Mouse (Mus musculus) heart, embryonic 11.5 days (tissue): ENCODE data around the gene Srp72. TPM values are rescaled to one million over a fixed set of nuclear protein-coding genes. Genes with fewer than 3 reads are reported as not detected.
A peak's percentile ranks its signal among the peaks of the same experiment; 100 is the strongest.

Source experiments
- ATAC-seq: fragments of 200-750 bp; cut with Nextera tagmentation; replicated peaks from 2 replicates; pipeline ENCODE4 v1.8.0; 2017; ENCODE audit warnings: moderate library complexity; ENCODE audit not compliant: insufficient number of reproducible peaks, low FRiP score, low TSS enrichment
- H3K27ac ChIP-seq: fragments of 300-500 bp; sonication (generic); 2 replicates; pipeline ENCODE4 v1.5.1; 2014; ENCODE audit warnings: mild to moderate bottlenecking, low read depth, low read length
- H3K27me3 ChIP-seq: fragments of 300-500 bp; sonication (generic); 2 replicates; pipeline ENCODE4 v1.6.1; 2014; ENCODE audit warnings: mild to moderate bottlenecking, low read length, mixed read lengths; ENCODE audit not compliant: control insufficient read depth, insufficient read depth
- H3K36me3 ChIP-seq: fragments of 300-500 bp; sonication (generic); 2 replicates; pipeline ENCODE4 v1.6.1; 2014; ENCODE audit warnings: mild to moderate bottlenecking, low read length, moderate library complexity, mixed read lengths; ENCODE audit not compliant: control insufficient read depth, insufficient read depth
- H3K4me1 ChIP-seq: fragments of 300-500 bp; sonication (generic); 2 replicates; pipeline ENCODE4 v1.6.1; 2014; ENCODE audit warnings: low read length; ENCODE audit not compliant: control insufficient read depth, insufficient read depth
- H3K4me2 ChIP-seq: fragments of 300-500 bp; sonication (generic); 2 replicates; pipeline ENCODE4 v1.6.1; 2014; ENCODE audit warnings: mild to moderate bottlenecking, moderate library complexity
- H3K4me3 ChIP-seq: fragments of 300-500 bp; sonication (generic); 2 replicates; pipeline ENCODE4 v1.5.1; 2014; ENCODE audit warnings: low read depth, low read length
- H3K9ac ChIP-seq: fragments of 300-500 bp; sonication (generic); 2 replicates; pipeline ENCODE4 v1.6.1; 2014; ENCODE audit warnings: mild to moderate bottlenecking, low read depth, low read length, moderate library complexity
- H3K9me3 ChIP-seq: fragments of 300-500 bp; sonication (generic); replicated peaks from 2 replicates; pipeline ENCODE4 v1.6.1; 2016; ENCODE audit warnings: low read length; ENCODE audit not compliant: control insufficient read depth
- WGBS: fragments of 180-500 bp; shearing (Covaris S2); extraction: QIAGEN DNeasy Blood & Tissue Kit; methylation state at CpG from one replicate; pipeline ENCODE4 v1.1.7; 2014; ENCODE audit not compliant: insufficient replicate concordance; 5-methylcytosine and 5-hydroxymethylcytosine counted together
- polyA plus RNA-seq: library from polyadenylated mRNA; unstranded; fragments of >200 nt; fragmentation: Nextera tagmentation; extraction: Ambion mirVana; gene quantifications from 2 replicates; pipeline ENCODE4 v1.2.1, GENCODE M21; 2014

The Srp72 gene
- 51.4 and 51.9 TPM in 2 replicates for polyA plus RNA-seq

- H3K4me1 ChIP-seq, result peaks cover 14% of the 10 kb centered on the region
- peaks cover 13% of the 10 kb centered on the region for H3K36me3 ChIP-seq
- under 1% methylated on average over 60 of the region's 60 CpGs for WGBS
- H3K9ac ChIP-seq, result peak within 1 kb of the TSS; percentile 92
- H3K4me3 ChIP-seq, result peak within 1 kb of the TSS; percentile 96
- peak; percentile 91 for ATAC-seq
- peak within 1 kb of the TSS; percentile 94 for H3K4me2 ChIP-seq
- no peaks in the 10 kb centered on the region for H3K9me3 ChIP-seq
- H3K27me3 ChIP-seq, result no peaks in the 10 kb centered on the region
- peak within 1 kb of the TSS; percentile 89 for H3K27ac ChIP-seq
Observed at GRCm38 (mm10) chr5:76974554-76975285, at the start of gene Srp72. Gene Srp72 (plus strand): TSS chr5:76974683.

- no peak for ATAC-seq
- H3K27me3 ChIP-seq, result no peaks in the 10 kb centered on the region
- H3K4me3 ChIP-seq, result peak overlapping the region; percentile 10; the same call in 1 of the 2 replicates
- H3K27ac ChIP-seq, result peak overlapping the region; percentile 81
- H3K9ac ChIP-seq, result peak overlapping the region; percentile 49; the same call in 1 of the 2 replicates
- H3K4me2 ChIP-seq, result peak overlapping the region; percentile 52
- no peaks in the 10 kb centered on the region for H3K9me3 ChIP-seq
- peaks cover 21% of the 10 kb centered on the region for H3K4me1 ChIP-seq
- WGBS, result 61% methylated on average over 16 of the region's 16 CpGs
- H3K36me3 ChIP-seq, result peaks cover 17% of the 10 kb centered on the region
Observed at GRCm38 (mm10) chr5:76928124-76928832, 46.2 kb upstream of the Srp72 start.

GRCm38 (mm10) chr5:76929180-76929877 is 45.2 kb upstream of the Srp72 start:
- no peak overlapping the region for H3K4me3 ChIP-seq
- ATAC-seq, result peak; percentile 59; the same call in 1 of the 2 replicates
- H3K27me3 ChIP-seq, result no peaks in the 10 kb centered on the region
- H3K9ac ChIP-seq, result no peak overlapping the region
- H3K36me3 ChIP-seq, result peaks cover 17% of the 10 kb centered on the region
- H3K4me1 ChIP-seq, result peaks cover 21% of the 10 kb centered on the region
- 44% methylated on average over 7 of the region's 7 CpGs for WGBS
- peak overlapping the region; percentile 24; the same call in 1 of the 2 replicates for H3K4me2 ChIP-seq
- H3K27ac ChIP-seq, result peak overlapping the region; percentile 81
- no peaks in the 10 kb centered on the region for H3K9me3 ChIP-seq

GRCm38 (mm10) chr5:76939717-76940116 is 34.8 kb upstream of the Srp72 start:
- WGBS, result 67% methylated on average over 8 of the region's 8 CpGs
- H3K4me1 ChIP-seq, result peaks cover 5% of the 10 kb centered on the region; the same call in 1 of the 2 replicates
- no peaks in the 10 kb centered on the region for H3K27me3 ChIP-seq
- H3K36me3 ChIP-seq, result no peaks in the 10 kb centered on the region
- H3K4me3 ChIP-seq, result no peak overlapping the region
- no peak for ATAC-seq
- H3K27ac ChIP-seq, result no peak overlapping the region
- no peak overlapping the region for H3K4me2 ChIP-seq
- no peaks in the 10 kb centered on the region for H3K9me3 ChIP-seq
- no peak overlapping the region for H3K9ac ChIP-seq

- Histone ChIP-seq H3K9ac (no peak overlapping the region), H3K27ac (no peak overlapping the region), H3K36me3 (0 out of 2 replicates have a peak, but pooled peaks cover 2% of the 10 kb centered on the region), H3K27me3 (no peaks in the 10 kb centered on the region), H3K4me3 (no peak overlapping the region), H3K4me2 (no peak overlapping the region), H3K9me3 (no peaks in the 10 kb centered on the region), H3K4me1 (peaks cover 13% of the 10 kb centered on the region)
- ATAC-seq, result no peak
- 88% methylated on average over 4 of the region's 4 CpGs for WGBS
Observed at GRCm38 (mm10) chr5:76941975-76942374, 32.5 kb upstream of the Srp72 start.

GRCm38 (mm10) chr5:76942505-76942904 is 32.0 kb upstream of the Srp72 start:
- Histone ChIP-seq H3K27me3 (no peaks in the 10 kb centered on the region), H3K9ac (no peak overlapping the region), H3K4me2 (no peak overlapping the region), H3K36me3 (0 out of 2 replicates have a peak, but pooled peaks cover 3% of the 10 kb centered on the region), H3K27ac (no peak overlapping the region), H3K4me1 (peaks cover 18% of the 10 kb centered on the region), H3K4me3 (no peak overlapping the region), H3K9me3 (no peaks in the 10 kb centered on the region)
- WGBS, result 95% methylated on average over 4 of the region's 4 CpGs
- no peak for ATAC-seq

- H3K4me2 ChIP-seq, result no peak overlapping the region
- ATAC-seq, result no peak
- H3K9ac ChIP-seq, result no peak overlapping the region
- no peaks in the 10 kb centered on the region for H3K27me3 ChIP-seq
- H3K4me3 ChIP-seq, result no peak overlapping the region
- H3K36me3 ChIP-seq, result 0 out of 2 replicates have a peak, but pooled peaks cover 3% of the 10 kb centered on the region
- no peaks in the 10 kb centered on the region for H3K9me3 ChIP-seq
- peaks cover 23% of the 10 kb centered on the region for H3K4me1 ChIP-seq
- H3K27ac ChIP-seq, result no peak overlapping the region
- 73% methylated on average over 6 of the region's 6 CpGs for WGBS
Observed at GRCm38 (mm10) chr5:76944965-76945677, 29.4 kb upstream of the Srp72 start.

GRCm38 (mm10) chr5:76945678-76946033 is 28.8 kb upstream of the Srp72 start:
- H3K27ac ChIP-seq, result no peak overlapping the region
- peaks cover 23% of the 10 kb centered on the region for H3K4me1 ChIP-seq
- 81% methylated on average over 2 of the region's 2 CpGs for WGBS
- H3K4me3 ChIP-seq, result no peak overlapping the region
- 0 out of 2 replicates have a peak, but pooled peaks cover 3% of the 10 kb centered on the region for H3K36me3 ChIP-seq
- H3K9me3 ChIP-seq, result no peaks in the 10 kb centered on the region
- H3K4me2 ChIP-seq, result no peak overlapping the region
- H3K27me3 ChIP-seq, result no peaks in the 10 kb centered on the region
- H3K9ac ChIP-seq, result no peak overlapping the region
- ATAC-seq, result no peak
